Mouse (Mus musculus) gonadal fat pad, adult 2 months (tissue): ENCODE data around the gene Ppp2r1a. TPM values are rescaled to one million over a fixed set of nuclear protein-coding genes. Genes with fewer than 3 reads are reported as not detected.

ENCODE experiments used
- DNase-seq: peaks from one replicate; pipeline ENCODE4 v3.0.0-alpha.2; 2012; ENCODE audit warnings: low read depth
- polyA plus RNA-seq: library from polyadenylated mRNA; depleted of rRNA; stranded (reverse); fragments of >200 nt; gene quantifications from 2 replicates; pipeline ENCODE4 v1.2.3, GENCODE M21; 2012; rRNA removed

Gene Ppp2r1a
- 247 and 248 TPM in 2 replicates for polyA plus RNA-seq

- DNase-seq: peak; percentile 99
Measured at GRCm38 (mm10) chr17:20944985-20945891, at the start of gene Ppp2r1a. TSS of gene Ppp2r1a (plus strand) at chr17:20945311.

GRCm38 (mm10) chr17:20904991-20905390 lies 40.1 kb upstream of the Ppp2r1a start, which contains the start of gene Vmn1r231:
TSS of gene Vmn1r231 (minus strand) at chr17:20905091.
- no peak for DNase-seq

DNA sequence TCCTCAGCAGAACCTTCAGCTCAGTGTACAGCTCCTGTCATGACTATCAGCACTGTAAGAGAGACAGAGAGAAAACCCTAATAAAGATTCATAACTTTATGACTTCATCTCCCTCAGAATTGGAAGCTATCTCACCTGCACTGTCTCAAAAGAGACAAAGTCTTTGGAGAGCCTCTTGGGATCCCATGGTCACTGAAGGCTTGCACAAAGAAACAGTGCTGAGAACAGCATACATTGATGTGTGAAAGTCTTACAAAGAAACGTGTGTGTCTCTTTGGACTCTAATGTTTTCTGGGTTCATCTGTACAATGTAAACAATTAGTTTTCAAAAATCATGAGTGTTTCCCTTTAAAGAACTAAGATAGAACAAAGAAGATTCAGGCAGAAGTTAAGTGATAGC lies 25.5 kb upstream of the Ppp2r1a start, which contains the start of gene Vmn1r232:
Gene Vmn1r232, minus strand, starts transcription at position 101 of the 400 bp plus-strand sequence.
- no peak for DNase-seq

DNA sequence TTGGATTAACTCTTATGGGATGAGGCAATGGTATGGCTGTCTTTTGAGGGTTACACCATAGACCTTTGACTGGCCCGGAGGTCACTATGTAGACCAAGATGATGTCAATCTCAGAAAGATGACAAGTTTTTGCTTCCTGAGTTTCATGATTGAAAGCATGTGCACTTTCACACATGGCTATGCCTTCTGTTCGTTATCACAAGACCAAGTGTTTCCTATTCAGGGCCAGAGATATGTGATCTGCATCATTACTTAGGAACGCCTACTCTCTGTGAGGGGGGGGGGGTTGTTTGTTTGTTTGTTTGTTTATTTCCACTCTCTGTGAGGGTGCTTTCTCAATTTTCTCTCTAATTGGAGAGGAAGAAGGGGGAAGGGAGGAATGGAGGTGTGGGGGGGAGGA lies 885 bp upstream of the Ppp2r1a start:
- DNase-seq: no peak

GRCm38 (mm10) chr17:20946026-20946565 lies 985 bp downstream of the Ppp2r1a start:
- DNase-seq: no peak

DNA sequence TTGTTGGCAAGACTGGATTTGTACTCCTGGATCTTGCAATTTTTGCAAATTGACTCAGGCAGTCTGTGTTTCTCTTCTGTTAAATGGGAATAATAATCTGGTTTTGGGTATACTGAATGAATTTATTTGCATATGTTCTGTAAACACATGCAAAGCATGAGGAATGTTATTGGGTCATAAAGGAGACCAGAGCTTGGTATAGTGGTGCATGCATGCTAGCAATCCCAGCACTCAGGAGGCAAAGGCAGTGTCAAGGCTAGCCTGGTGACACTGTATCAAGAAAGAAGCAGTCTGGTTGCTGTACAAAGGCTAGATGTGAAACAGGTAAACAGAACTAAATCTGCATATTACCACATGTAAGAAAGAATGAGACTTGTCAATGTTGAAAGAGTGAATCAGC lies 1.5 kb downstream of the Ppp2r1a start:
- DNase-seq: no peak

- DNase-seq: no peak
Measured at GRCm38 (mm10) chr17:20960386-20960785, 15.3 kb downstream of the Ppp2r1a start.

DNA sequence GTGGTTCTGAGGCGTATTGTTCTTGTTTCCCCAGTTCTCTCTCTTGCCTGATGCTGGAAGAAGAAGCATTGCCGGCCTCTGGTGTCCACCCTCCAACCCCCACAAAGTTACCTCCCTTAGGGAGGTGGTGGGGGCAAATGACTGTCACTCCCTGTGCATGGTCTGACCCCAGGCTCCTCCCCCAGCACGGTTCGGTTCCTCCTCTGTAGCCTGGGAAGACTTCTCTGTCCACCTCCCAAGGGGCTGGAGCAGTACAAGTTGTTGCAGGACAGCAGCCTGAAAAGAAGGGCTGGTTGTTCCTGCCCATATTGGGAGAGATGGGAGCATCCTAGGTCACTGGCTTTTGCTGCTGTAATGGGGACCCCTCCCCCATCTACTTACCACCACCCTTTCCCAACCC lies 20.3 kb downstream of the Ppp2r1a start:
- DNase-seq: no peak

- no peak for DNase-seq
Measured at GRCm38 (mm10) chr17:20966681-20967080, 21.6 kb downstream of the Ppp2r1a start.

DNA sequence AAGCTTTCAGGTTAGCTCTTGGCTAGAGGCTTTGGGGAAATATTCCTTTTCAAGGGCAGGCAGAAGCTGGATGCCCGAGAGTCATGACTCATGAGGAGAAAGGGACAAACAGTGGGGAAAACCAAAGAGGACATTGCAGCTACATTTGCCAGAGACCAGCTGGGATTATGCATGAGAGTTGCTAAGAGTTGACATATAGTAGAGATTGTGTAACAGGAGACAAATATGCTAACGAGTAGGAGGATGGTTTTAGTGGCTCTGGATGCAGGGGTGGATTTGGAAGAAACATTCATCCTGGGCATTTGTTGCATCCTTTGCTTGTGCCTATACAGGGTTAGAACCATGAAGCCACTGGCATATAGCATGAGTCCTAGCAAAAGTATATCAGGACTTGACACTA lies 48.6 kb downstream of the Ppp2r1a start:
- DNase-seq: no peak

DNA sequence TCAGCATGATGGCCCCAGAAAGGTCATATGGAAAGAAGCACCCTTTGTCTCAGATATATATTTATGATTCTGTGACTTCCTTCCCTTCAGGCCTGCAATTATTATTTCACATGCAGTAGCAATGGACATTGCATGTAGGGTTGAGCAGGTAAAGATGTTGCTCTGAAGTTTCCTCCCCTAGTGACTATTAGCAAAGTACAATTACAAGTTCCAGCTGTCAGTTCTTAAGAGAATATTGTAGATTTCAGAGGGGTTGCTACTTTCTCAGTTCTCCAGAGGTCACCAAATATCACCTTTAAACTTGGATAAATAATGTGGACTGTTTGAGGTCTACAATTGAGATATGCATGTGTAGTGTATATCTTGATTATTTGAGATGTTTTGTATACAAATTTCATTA lies 51.3 kb downstream of the Ppp2r1a start, which contains the start of gene Vmn1r233:
Gene Vmn1r233, minus strand, starts transcription at position 101 of the 400 bp plus-strand sequence.
- no peak for DNase-seq

- DNase-seq: peak; percentile 56
Measured at GRCm38 (mm10) chr17:21008382-21009331, 63.5 kb downstream of the Ppp2r1a start, which contains the start of gene Zfp160. TSS of gene Zfp160 (plus strand) at chr17:21008903.

GRCm38 (mm10) chr17:21009726-21010125 lies 64.6 kb downstream of the Ppp2r1a start:
- no peak for DNase-seq

Other genes starting within 250 kb of the Ppp2r1a start
- not detected in 2 replicates for gene Vmn1r227, start 215.5 kb upstream of the Ppp2r1a start, polyA plus RNA-seq
- not detected in 2 replicates for gene Vmn1r228, start 159.2 kb upstream of the Ppp2r1a start, polyA plus RNA-seq
- not detected in 2 replicates for gene Vmn1r229, start 133.8 kb upstream of the Ppp2r1a start, polyA plus RNA-seq
- gene Vmn1r230, start 104.9 kb upstream of the Ppp2r1a start, polyA plus RNA-seq: not detected in 2 replicates
- not detected in 2 replicates for gene Vmn1r231, start 40.2 kb upstream of the Ppp2r1a start, polyA plus RNA-seq
- not detected in 2 replicates for gene Vmn1r232, start 25.6 kb upstream of the Ppp2r1a start, polyA plus RNA-seq
- gene Vmn1r233, start 51.2 kb downstream of the Ppp2r1a start, polyA plus RNA-seq: not detected in 2 replicates
- gene Zfp160, start 63.6 kb downstream of the Ppp2r1a start, polyA plus RNA-seq: 4.7 and 5.4 TPM in 2 replicates